Mouse (Mus musculus): ENCODE measurements around the gene Zfp384. TPM values are rescaled to one million over a fixed set of nuclear protein-coding genes. Genes with fewer than 3 reads are reported as not detected.
"Not testable (repeated sequence)": the region's sequence is repeated elsewhere in the genome, so short reads cannot be mapped to it uniquely, and the experiment has no call there.

Gene Zfp384
- total and polyA plus RNA-seq, 2 experiments from 2014 or later: 9.7 to 38.6 TPM

DNA sequence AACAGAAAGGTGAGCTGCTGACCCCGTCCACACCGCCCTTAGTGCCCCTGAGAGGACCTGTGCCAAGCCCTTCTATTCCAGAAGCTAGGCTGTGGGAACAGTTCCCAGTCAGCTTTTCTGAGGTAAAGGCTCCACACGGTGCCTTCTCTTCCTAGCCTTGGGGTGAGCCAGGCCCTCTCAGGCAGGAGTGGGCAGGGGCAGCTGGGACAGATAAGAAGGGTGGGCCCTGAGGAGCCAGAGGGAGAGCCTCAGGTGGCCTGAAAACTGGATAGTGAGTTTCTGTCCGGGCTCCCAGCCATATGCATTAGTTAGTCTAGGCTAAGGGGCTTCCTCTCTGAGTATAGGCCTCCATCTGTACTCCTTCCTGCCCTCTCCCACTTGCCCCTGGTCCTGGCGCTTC lies 53.6 kb downstream of the Zfp384 start:
- DNase-seq (ENCODE audit: low spot score): no peak
- Histone ChIP-seq H3K9me3 (ENCODE audit: low read length) (no peaks in the 10 kb centered on the region), H3K4me1 (ENCODE audit: insufficient read depth, low read length) (no peaks in the 10 kb centered on the region), H3K36me3 (ENCODE audit: insufficient read depth, low read length) (no peaks in the 10 kb centered on the region), H3K9ac (replicated peaks; ENCODE audit: low read length, poor library complexity, severe bottlenecking) (no peak overlapping the region), H3K4me3 (ENCODE audit: low read depth, low read length) (no peak overlapping the region), H3K4me2 (ENCODE audit: low read depth, low read length, poor library complexity, severe bottlenecking) (no peak overlapping the region), H3K27me3 (ENCODE audit: insufficient read depth, low read length) (no peaks in the 10 kb centered on the region), H3K27ac (ENCODE audit: low read depth, low read length) (no peak overlapping the region)
- WGBS: 82% methylated on average over 5 of the region's 5 CpGs
- no peak for TF ChIP-seq CTCF (IDR thresholded peaks at IDR 0.05)
- ATAC-seq (ENCODE audit: low FRiP score): no peak

DNA sequence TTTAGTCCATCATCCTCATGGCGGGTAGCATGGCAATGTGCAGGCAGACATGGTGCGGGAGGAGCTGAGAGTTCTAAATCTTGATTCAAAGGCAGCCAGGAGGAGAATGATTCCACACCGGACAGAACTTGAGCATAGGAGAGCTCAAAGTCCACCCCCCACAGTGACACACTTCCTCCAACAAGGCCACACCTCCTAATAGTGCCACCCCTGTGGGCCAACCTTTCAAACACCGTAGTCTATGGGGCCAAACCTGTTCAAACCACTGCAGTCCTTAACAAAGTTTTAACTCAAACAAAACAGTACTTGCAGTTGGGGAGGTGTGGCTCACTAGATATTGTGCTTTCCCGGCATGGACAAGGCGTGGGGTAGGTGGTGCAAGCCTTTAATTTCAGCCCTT lies 55.0 kb downstream of the Zfp384 start:
- Histone ChIP-seq H3K9me3 (ENCODE audit: low read length) (no peaks in the 10 kb centered on the region), H3K4me3 (ENCODE audit: low read depth, low read length) (no peak overlapping the region), H3K4me1 (ENCODE audit: insufficient read depth, low read length) (no peaks in the 10 kb centered on the region), H3K9ac (replicated peaks; ENCODE audit: low read length, poor library complexity, severe bottlenecking) (no peak overlapping the region), H3K27me3 (ENCODE audit: insufficient read depth, low read length) (no peaks in the 10 kb centered on the region), H3K27ac (ENCODE audit: low read depth, low read length) (no peak overlapping the region), H3K36me3 (ENCODE audit: insufficient read depth, low read length) (no peaks in the 10 kb centered on the region), H3K4me2 (ENCODE audit: low read depth, low read length, poor library complexity, severe bottlenecking) (no peak overlapping the region)
- DNase-seq (ENCODE audit: low spot score) (no peak), ATAC-seq (ENCODE audit: low FRiP score) (no peak)
- no peak for TF ChIP-seq CTCF (IDR thresholded peaks at IDR 0.05)
- WGBS: 90% methylated on average over 6 of the region's 6 CpGs

DNA sequence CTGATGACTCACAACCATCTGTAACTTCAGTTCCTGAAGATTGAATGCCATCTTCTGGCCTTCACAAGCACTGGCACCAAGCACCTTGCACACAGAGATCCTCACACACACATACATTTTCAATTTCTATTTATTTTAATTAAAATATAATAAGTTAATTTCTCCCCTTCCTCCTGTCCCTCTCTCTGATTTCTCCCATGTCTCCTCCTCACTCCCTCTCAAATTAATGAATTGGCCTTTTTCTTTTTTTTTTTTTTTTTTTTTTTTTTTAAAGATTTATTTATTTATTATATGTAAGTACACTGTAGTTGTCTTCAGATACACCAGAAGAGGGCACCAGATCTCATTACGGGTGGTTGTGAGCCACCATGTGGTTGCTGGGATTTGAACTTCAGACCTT lies 56.3 kb downstream of the Zfp384 start:
- not testable (repeated sequence) for H3K4me2 ChIP-seq (ENCODE audit: low read depth, low read length, poor library complexity, severe bottlenecking); H3K4me3 ChIP-seq (ENCODE audit: low read depth, low read length); H3K9me3 ChIP-seq (ENCODE audit: low read length); H3K27me3 ChIP-seq (ENCODE audit: insufficient read depth, low read length); H3K9ac ChIP-seq (replicated peaks; ENCODE audit: low read length, poor library complexity, severe bottlenecking); H3K36me3 ChIP-seq (ENCODE audit: insufficient read depth, low read length); ATAC-seq (ENCODE audit: low FRiP score); H3K27ac ChIP-seq (ENCODE audit: low read depth, low read length); H3K4me1 ChIP-seq (ENCODE audit: insufficient read depth, low read length); DNase-seq (ENCODE audit: low spot score)
- no CpG with 5 or more reads among the region's 1 CpGs for WGBS

DNA sequence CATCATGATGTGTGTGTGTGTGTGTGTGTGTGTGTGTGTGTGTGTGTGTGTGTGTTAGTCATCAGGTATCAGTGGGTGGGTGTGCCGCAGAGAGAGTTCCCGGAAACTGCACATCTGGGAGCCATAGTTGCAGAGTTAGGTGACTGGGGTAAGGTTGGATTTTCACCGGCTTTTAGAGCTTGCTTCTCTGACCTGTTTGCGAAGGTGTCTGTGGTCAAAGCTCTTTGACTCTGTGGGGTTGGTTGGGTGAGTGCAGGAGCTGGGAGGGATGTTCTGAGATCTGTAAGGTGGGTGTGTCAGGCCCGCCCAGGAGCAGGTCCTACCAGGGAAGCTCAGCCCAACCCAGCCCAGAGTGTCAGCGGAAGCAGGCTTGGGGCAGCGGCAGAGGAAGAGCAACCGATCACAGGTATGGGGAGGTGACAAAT lies 58.6 kb downstream of the Zfp384 start, which contains the start of gene Lpar5:
Gene Lpar5 (plus strand): TSS at position 350 of the 425 bp plus-strand sequence.
- no peak within 1 kb of the TSS for H3K27ac ChIP-seq (ENCODE audit: low read depth, low read length)
- H3K9me3 ChIP-seq (ENCODE audit: low read length): no peaks in the 10 kb centered on the region
- no peak within 1 kb of the TSS for H3K4me2 ChIP-seq (ENCODE audit: low read depth, low read length, poor library complexity, severe bottlenecking)
- no peak within 1 kb of the TSS for H3K9ac ChIP-seq (replicated peaks; ENCODE audit: low read length, poor library complexity, severe bottlenecking)
- no peak within 1 kb of the TSS for H3K4me3 ChIP-seq (ENCODE audit: low read depth, low read length)
- no peak for DNase-seq (ENCODE audit: low spot score)
- ATAC-seq (ENCODE audit: low FRiP score): no peak
- no peak for TF ChIP-seq CTCF (IDR thresholded peaks at IDR 0.05)
- no peaks in the 10 kb centered on the region for H3K36me3 ChIP-seq (ENCODE audit: insufficient read depth, low read length)
- H3K27me3 ChIP-seq (ENCODE audit: insufficient read depth, low read length): no peaks in the 10 kb centered on the region
- no peaks in the 10 kb centered on the region for H3K4me1 ChIP-seq (ENCODE audit: insufficient read depth, low read length)
- 66% methylated on average over 8 of the region's 8 CpGs for WGBS

DNA sequence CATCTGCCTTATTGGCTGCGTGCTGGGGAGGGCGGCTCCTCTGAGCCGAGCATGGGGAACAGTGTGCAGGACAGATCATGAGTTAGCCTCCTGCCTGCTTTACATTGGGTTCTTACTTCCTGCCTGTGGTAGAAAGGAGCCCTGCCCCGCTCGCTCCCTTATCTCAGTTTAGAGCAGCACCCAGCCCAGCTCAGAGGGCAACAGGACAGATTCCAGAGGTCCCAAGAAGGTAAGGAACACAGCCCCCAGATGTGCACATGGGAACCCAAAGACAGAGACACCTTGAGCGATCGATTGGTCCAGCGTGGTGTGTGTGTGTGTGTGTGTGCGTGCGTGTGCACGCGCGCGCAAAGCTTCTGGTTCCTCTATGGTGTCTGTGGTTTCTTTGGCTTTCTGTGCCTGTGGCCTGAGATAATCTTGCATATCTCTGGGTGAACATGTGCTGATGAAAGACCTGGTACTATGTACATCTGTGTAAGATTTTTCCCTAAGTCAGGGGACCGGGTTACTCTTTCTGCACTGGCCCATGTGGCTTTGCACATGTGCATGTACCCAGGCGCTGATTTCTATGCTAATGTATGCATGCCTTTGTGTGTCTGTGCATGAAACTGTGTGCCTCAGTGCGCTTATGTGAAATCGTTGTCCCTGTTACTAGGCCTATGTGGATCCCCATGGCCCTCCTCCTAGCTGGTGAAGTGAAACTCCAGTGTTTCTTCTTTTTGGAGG lies 62.4 kb downstream of the Zfp384 start:
- Histone ChIP-seq H3K4me1 (ENCODE audit: insufficient read depth, low read length) (no peaks in the 10 kb centered on the region), H3K36me3 (ENCODE audit: insufficient read depth, low read length) (no peaks in the 10 kb centered on the region), H3K4me3 (ENCODE audit: low read depth, low read length) (no peak overlapping the region), H3K9me3 (ENCODE audit: low read length) (no peaks in the 10 kb centered on the region), H3K4me2 (ENCODE audit: low read depth, low read length, poor library complexity, severe bottlenecking) (no peak overlapping the region), H3K27me3 (ENCODE audit: insufficient read depth, low read length) (no peaks in the 10 kb centered on the region), H3K27ac (ENCODE audit: low read depth, low read length) (peak overlapping the region; percentile 65), H3K9ac (replicated peaks; ENCODE audit: low read length, poor library complexity, severe bottlenecking) (no peak overlapping the region)
- peak; percentile 67 for DNase-seq (ENCODE audit: low spot score)
- WGBS: 75% methylated on average over 18 of the region's 18 CpGs
- TF ChIP-seq CTCF (IDR thresholded peaks at IDR 0.05): no peak
- peak; percentile 29; the same call in 1 of the 2 replicates for ATAC-seq (ENCODE audit: low FRiP score)

DNA sequence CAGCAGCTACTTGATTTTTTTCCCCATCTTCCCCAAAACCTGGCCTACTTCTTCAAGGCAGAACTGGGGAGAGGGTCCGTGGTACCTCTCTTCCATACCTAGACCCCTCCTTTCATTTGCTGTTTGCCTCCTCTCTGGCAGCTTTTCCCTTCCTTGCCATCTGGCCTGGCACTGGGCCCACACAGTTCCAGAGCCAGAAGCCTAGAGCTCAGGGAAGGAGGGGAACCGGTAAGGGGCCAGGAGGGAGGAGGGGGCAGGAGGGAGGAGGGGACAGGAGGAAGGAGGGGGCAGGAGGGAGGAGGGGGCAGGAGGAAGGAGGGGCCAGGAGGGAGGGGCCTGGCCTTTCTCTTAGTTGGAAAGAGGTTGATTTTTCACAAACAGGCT lies 62.9 kb downstream of the Zfp384 start:
- H3K9me3 ChIP-seq (ENCODE audit: low read length): no peaks in the 10 kb centered on the region
- H3K4me2 ChIP-seq (ENCODE audit: low read depth, low read length, poor library complexity, severe bottlenecking): no peak overlapping the region
- TF ChIP-seq CTCF (IDR thresholded peaks at IDR 0.05): no peak
- 19% methylated on average over 1 of the region's 2 CpGs for WGBS
- no peak overlapping the region for H3K4me3 ChIP-seq (ENCODE audit: low read depth, low read length)
- H3K9ac ChIP-seq (replicated peaks; ENCODE audit: low read length, poor library complexity, severe bottlenecking): no peak overlapping the region
- H3K4me1 ChIP-seq (ENCODE audit: insufficient read depth, low read length): no peaks in the 10 kb centered on the region
- H3K27me3 ChIP-seq (ENCODE audit: insufficient read depth, low read length): no peaks in the 10 kb centered on the region
- no peaks in the 10 kb centered on the region for H3K36me3 ChIP-seq (ENCODE audit: insufficient read depth, low read length)
- DNase-seq (ENCODE audit: low spot score): peak; percentile 87
- peak; percentile 62 for ATAC-seq (ENCODE audit: low FRiP score)
- H3K27ac ChIP-seq (ENCODE audit: low read depth, low read length): peak overlapping the region; percentile 65
